Mouse (Mus musculus) cerebellum, adult 2 months (tissue): ENCODE measurements around the gene Pdzph1. TPM values are rescaled to one million over a fixed set of nuclear protein-coding genes. Genes with fewer than 3 reads are reported as not detected.
A peak's percentile ranks its signal among the peaks of the same experiment; 100 is the strongest.

Experiments used
- DNase-seq, 2 experiments: peaks; one replicate each; pipeline ENCODE4 v3.0.0; 2021
- H3K27ac ChIP-seq: fragments of 200-500 bp; 2 replicates; pipeline ENCODE4 v1.5.1; 2012; ENCODE audit warnings: low read length, control low read depth, inconsistent platforms; ENCODE audit not compliant: insufficient read depth
- H3K27me3 ChIP-seq: fragments of 200-500 bp; 2 replicates; pipeline ENCODE4 v1.6.1; 2012; ENCODE audit warnings: inconsistent platforms, mild to moderate bottlenecking, low read length, moderate library complexity; ENCODE audit not compliant: control insufficient read depth, insufficient read depth
- H3K4me1 ChIP-seq: fragments of 200-500 bp; 2 replicates; pipeline ENCODE4 v1.6.1; 2011; ENCODE audit warnings: low read length; ENCODE audit not compliant: control insufficient read depth, insufficient read depth
- H3K4me3 ChIP-seq: fragments of 200-500 bp; replicated peaks from 2 replicates; pipeline ENCODE3; 2011; ENCODE audit warnings: mild to moderate bottlenecking, low read depth, low read length, control low read depth; ENCODE audit not compliant: insufficient read depth
- CTCF ChIP-seq: fragments of 200-500 bp; IDR thresholded peaks from 2 replicates; pipeline ENCODE4 v1.5.1; 2011; ENCODE audit warnings: low read depth, mild to moderate bottlenecking, control low read depth, low read length, moderate library complexity, borderline replicate concordance; ENCODE audit not compliant: insufficient read depth
- POLR2A ChIP-seq: fragments of 200-500 bp; IDR thresholded peaks from 2 replicates; pipeline ENCODE4 v1.6.1; 2011; ENCODE audit warnings: low read length, control low read depth, borderline replicate concordance; ENCODE audit not compliant: insufficient read depth
- WGBS: fragments of 180-500 bp; shearing (Covaris S2); methylation state at CpG from one replicate; pipeline ENCODE4 v1.1.7; 2018; 5-methylcytosine and 5-hydroxymethylcytosine counted together
- polyA plus RNA-seq: library from polyadenylated mRNA; depleted of rRNA; stranded (reverse); fragments of >200 nt; gene quantifications from 2 replicates; pipeline ENCODE4 v1.2.3, GENCODE M21; 2012; rRNA removed

Pdzph1 gene
- 1.3 and 1.6 TPM in 2 replicates for polyA plus RNA-seq

- WGBS, result 86% methylated on average over 6 of the region's 6 CpGs
- TF ChIP-seq POLR2A, result no peak
- TF ChIP-seq CTCF, result no peak
- DNase-seq, result no peak
- Histone ChIP-seq H3K4me1 (no peaks in the 10 kb centered on the region), H3K27ac (no peak within 1 kb of the TSS), H3K27me3 (no peaks in the 10 kb centered on the region), H3K4me3 (no peak within 1 kb of the TSS)
Measured at GRCm38 (mm10) chr17:58991275-58991674, at the start of gene Pdzph1. TSS of gene Pdzph1 (minus strand) at chr17:58991375.

DNA sequence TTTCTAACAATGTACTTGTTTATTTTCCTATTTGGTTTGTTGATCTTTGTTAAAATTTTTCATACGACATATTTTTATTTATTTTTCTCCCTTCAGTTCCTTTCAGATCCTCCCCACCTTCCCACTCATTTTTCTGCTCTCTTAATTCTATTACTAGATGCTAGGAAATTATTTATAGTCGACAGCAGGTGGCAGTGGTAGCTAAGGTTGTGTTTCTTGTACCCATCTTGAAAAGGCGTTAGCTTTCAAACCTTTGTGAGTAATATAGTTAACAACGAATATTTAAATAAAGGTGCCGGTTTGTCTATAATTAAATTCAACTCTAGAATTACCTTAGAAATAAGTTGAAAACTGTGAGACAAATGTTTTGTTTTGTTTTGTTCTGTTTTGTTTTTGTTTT, 48.6 kb upstream of the Pdzph1 start:
- Histone ChIP-seq H3K4me3 (no peak overlapping the region), H3K4me1 (no peaks in the 10 kb centered on the region), H3K27ac (no peak overlapping the region), H3K27me3 (no peaks in the 10 kb centered on the region)
- no peak for DNase-seq
- TF ChIP-seq POLR2A (no peak), CTCF (no peak)
- WGBS, result 39% methylated on average over 5 of the region's 5 CpGs

- Histone ChIP-seq H3K4me3 (no peak overlapping the region), H3K4me1 (no peaks in the 10 kb centered on the region), H3K27me3 (no peaks in the 10 kb centered on the region), H3K27ac (no peak overlapping the region)
- WGBS, result 98% methylated on average over 3 of the region's 3 CpGs
- TF ChIP-seq CTCF (no peak), POLR2A (no peak)
- no peak for DNase-seq
Measured at GRCm38 (mm10) chr17:59033445-59033844, 42.3 kb upstream of the Pdzph1 start.

- H3K4me1 ChIP-seq, result no peaks in the 10 kb centered on the region
- no peaks in the 10 kb centered on the region for H3K27me3 ChIP-seq
- TF ChIP-seq POLR2A (no peak), CTCF (no peak)
- 87% methylated on average over 3 of the region's 3 CpGs for WGBS
- no peak overlapping the region for H3K27ac ChIP-seq
- no peak overlapping the region for H3K4me3 ChIP-seq
- DNase-seq, result no peak
Measured at GRCm38 (mm10) chr17:59026336-59026735, 35.2 kb upstream of the Pdzph1 start.

- Histone ChIP-seq H3K27me3 (no peaks in the 10 kb centered on the region), H3K27ac (no peak overlapping the region), H3K4me1 (no peaks in the 10 kb centered on the region), H3K4me3 (no peak overlapping the region)
- no peak for TF ChIP-seq CTCF
- TF ChIP-seq POLR2A, result no peak
- no peak for DNase-seq
- 47% methylated on average over 6 of the region's 6 CpGs for WGBS
Measured at GRCm38 (mm10) chr17:59024502-59024901, 33.3 kb upstream of the Pdzph1 start.

GRCm38 (mm10) chr17:59023971-59024370, 32.8 kb upstream of the Pdzph1 start:
- H3K27ac ChIP-seq, result no peak overlapping the region
- no peak for DNase-seq
- WGBS, result 32% methylated on average over 5 of the region's 5 CpGs
- TF ChIP-seq POLR2A (no peak), CTCF (no peak)
- H3K4me3 ChIP-seq, result no peak overlapping the region
- no peaks in the 10 kb centered on the region for H3K4me1 ChIP-seq
- H3K27me3 ChIP-seq, result no peaks in the 10 kb centered on the region

- Histone ChIP-seq H3K4me3 (no peak overlapping the region), H3K27ac (no peak overlapping the region), H3K4me1 (no peaks in the 10 kb centered on the region), H3K27me3 (no peaks in the 10 kb centered on the region)
- 76% methylated on average over 4 of the region's 4 CpGs for WGBS
- DNase-seq, result no peak
- no peak for TF ChIP-seq CTCF
- no peak for TF ChIP-seq POLR2A
Measured at GRCm38 (mm10) chr17:59018666-59019065, 27.5 kb upstream of the Pdzph1 start.

DNA sequence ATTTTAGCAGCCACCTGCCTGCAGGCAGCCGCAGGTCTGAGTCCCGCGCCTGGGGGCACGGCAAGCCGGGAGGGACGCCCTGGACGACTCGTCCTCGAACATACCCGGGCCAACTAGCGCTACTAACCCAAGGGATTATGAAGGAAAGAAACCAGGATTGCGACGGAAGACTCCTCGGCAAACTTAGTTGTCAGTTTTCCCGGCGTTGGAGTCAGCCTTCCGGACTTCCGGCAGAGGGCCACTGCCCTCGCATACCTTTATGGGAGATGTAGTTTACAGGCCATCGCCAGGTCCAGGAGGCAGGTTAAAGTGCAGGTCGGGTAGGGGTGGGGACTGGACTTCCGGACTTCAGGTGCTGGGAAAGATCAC, 21.9 kb upstream of the Pdzph1 start, which contains the start of gene Nudt12:
Gene Nudt12 (minus strand): TSS at position 282 of the 369 bp plus-strand sequence.
- H3K27me3 ChIP-seq, result no peaks in the 10 kb centered on the region
- H3K27ac ChIP-seq, result no peak within 1 kb of the TSS
- under 1% methylated on average over 22 of the region's 22 CpGs for WGBS
- no peaks in the 10 kb centered on the region for H3K4me1 ChIP-seq
- DNase-seq, result peak; percentile 70 to 73
- TF ChIP-seq CTCF (no peak), POLR2A (no peak)
- H3K4me3 ChIP-seq, result peak within 1 kb of the TSS; percentile 70
